Mouse (Mus musculus) stomach, postnatal 0 days (tissue): ENCODE data around the gene Grid1. TPM values are rescaled to one million over a fixed set of nuclear protein-coding genes. Genes with fewer than 3 reads are reported as not detected.

Source experiments
- ATAC-seq: fragments of 200-750 bp; cut with Nextera tagmentation; 2 replicates; pipeline ENCODE4 v1.8.0; 2017; ENCODE audit not compliant: low FRiP score, low TSS enrichment
- DNase-seq: peaks from one replicate; pipeline ENCODE4 v3.0.0-alpha.2; 2016; ENCODE audit warnings: low spot score
- H3K27ac ChIP-seq: fragments of 300-500 bp; sonication (generic); replicated peaks from 2 replicates; pipeline ENCODE4 v1.5.1; 2014; ENCODE audit warnings: mild to moderate bottlenecking, control low read depth
- H3K27me3 ChIP-seq: fragments of 300-500 bp; sonication (generic); 2 replicates; pipeline ENCODE4 v1.6.1; 2014; ENCODE audit warnings: low read length; ENCODE audit not compliant: control insufficient read depth, insufficient read depth
- H3K36me3 ChIP-seq: fragments of 300-500 bp; sonication (generic); 2 replicates; pipeline ENCODE4 v1.6.1; 2014; ENCODE audit warnings: low read length, mixed read lengths; ENCODE audit not compliant: control insufficient read depth, insufficient read depth
- H3K4me1 ChIP-seq: fragments of 300-500 bp; sonication (generic); replicated peaks from 2 replicates; pipeline ENCODE4 v1.6.1; 2014; ENCODE audit warnings: antibody characterized with exemption; ENCODE audit not compliant: control insufficient read depth, insufficient read depth
- H3K4me2 ChIP-seq: fragments of 300-500 bp; sonication (generic); replicated peaks from 2 replicates; pipeline ENCODE4 v1.6.1; 2014; ENCODE audit warnings: low read depth, mild to moderate bottlenecking, control low read depth, moderate library complexity
- H3K4me3 ChIP-seq: fragments of 300-500 bp; sonication (generic); 2 replicates; pipeline ENCODE4 v1.5.1; 2014; ENCODE audit warnings: low read depth, low read length, control low read depth
- H3K9ac ChIP-seq: fragments of 300-500 bp; sonication (generic); 2 replicates; pipeline ENCODE4 v1.6.1; 2014; ENCODE audit warnings: mild to moderate bottlenecking, low read length, control low read depth, mixed read lengths
- H3K9me3 ChIP-seq: fragments of 300-500 bp; sonication (generic); 2 replicates; pipeline ENCODE4 v1.6.1; 2016; ENCODE audit warnings: low read length; ENCODE audit not compliant: control insufficient read depth
- CTCF ChIP-seq: IDR thresholded peaks from 2 replicates; pipeline ENCODE4 v1.5.1; 2016; ENCODE audit warnings: antibody characterized with exemption, low read depth, mild to moderate bottlenecking, moderate library complexity
- EP300 ChIP-seq: optimal IDR thresholded peaks from 2 replicates; pipeline ENCODE3; 2016; ENCODE audit warnings: antibody characterized with exemption
- WGBS: fragments of 180-500 bp; shearing (Covaris S2); extraction: QIAGEN DNeasy Blood & Tissue Kit; methylation state at CpG from one replicate; pipeline ENCODE4 v1.1.7; 2014; 5-methylcytosine and 5-hydroxymethylcytosine counted together
- polyA plus RNA-seq: library from polyadenylated mRNA; unstranded; fragments of >200 nt; fragmentation: Nextera tagmentation; extraction: Ambion mirVana; gene quantifications from 2 replicates; pipeline ENCODE4 v1.2.1, GENCODE M21; 2015

Grid1 gene
- polyA plus RNA-seq, 1 experiment from 2014 or later, result 0.34 TPM

DNA sequence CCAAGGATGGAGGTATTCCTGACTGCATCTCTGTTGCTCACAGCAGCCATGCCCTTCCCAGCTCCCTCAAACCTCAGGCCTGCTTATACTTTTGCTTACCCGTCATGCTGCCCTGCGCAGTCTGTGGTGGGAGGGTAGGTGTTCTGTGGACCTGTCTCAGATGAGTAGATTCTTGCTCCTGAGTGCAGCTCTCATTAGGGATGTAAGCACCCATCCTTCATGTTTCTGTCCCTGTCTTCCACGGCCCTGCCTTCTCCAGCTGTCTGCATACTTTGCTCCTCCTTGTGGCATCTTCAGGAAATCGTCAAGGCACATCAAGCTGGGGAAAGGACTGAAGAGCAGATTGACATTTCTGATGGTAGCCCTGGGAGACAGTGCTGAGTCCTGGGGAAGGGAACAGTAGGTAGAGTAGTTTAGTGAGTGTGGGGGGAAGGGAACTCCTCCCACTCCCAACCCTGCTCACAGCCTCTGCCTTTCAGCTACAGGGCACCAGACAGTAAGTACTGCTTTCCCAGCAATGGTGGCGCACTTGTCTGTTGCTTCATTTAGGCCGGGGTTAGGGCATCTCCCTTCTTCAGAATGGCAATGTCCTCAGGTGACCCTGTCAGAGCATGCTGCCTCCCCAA lies 273.8 kb downstream of the Grid1 start:
- Histone ChIP-seq H3K9ac (no peak overlapping the region), H3K4me3 (no peak overlapping the region), H3K27me3 (no peaks in the 10 kb centered on the region), H3K27ac (no peak overlapping the region), H3K36me3 (no peaks in the 10 kb centered on the region), H3K4me2 (no peak overlapping the region), H3K4me1 (no peaks in the 10 kb centered on the region), H3K9me3 (no peaks in the 10 kb centered on the region)
- 75% methylated on average over 6 of the region's 6 CpGs for WGBS
- ATAC-seq (no peak), DNase-seq (no peak)
- no peak for TF ChIP-seq EP300
- no peak for TF ChIP-seq CTCF

GRCm38 (mm10) chr14:35095506-35096059 lies 275.7 kb downstream of the Grid1 start:
- WGBS, result 30% methylated on average over 9 of the region's 9 CpGs
- TF ChIP-seq EP300 (no peak), CTCF (no peak)
- H3K36me3 ChIP-seq, result no peaks in the 10 kb centered on the region
- no peak overlapping the region for H3K9ac ChIP-seq
- ATAC-seq (no peak), DNase-seq (no peak)
- no peaks in the 10 kb centered on the region for H3K4me1 ChIP-seq
- H3K4me2 ChIP-seq, result no peak overlapping the region
- no peaks in the 10 kb centered on the region for H3K27me3 ChIP-seq
- no peak overlapping the region for H3K27ac ChIP-seq
- H3K4me3 ChIP-seq, result no peak overlapping the region
- no peaks in the 10 kb centered on the region for H3K9me3 ChIP-seq

GRCm38 (mm10) chr14:35096085-35096484 lies 276.2 kb downstream of the Grid1 start:
- H3K36me3 ChIP-seq, result no peaks in the 10 kb centered on the region
- H3K9ac ChIP-seq, result no peak overlapping the region
- no peak overlapping the region for H3K4me3 ChIP-seq
- no peak overlapping the region for H3K27ac ChIP-seq
- DNase-seq, result no peak
- H3K9me3 ChIP-seq, result no peaks in the 10 kb centered on the region
- H3K4me2 ChIP-seq, result no peak overlapping the region
- WGBS, result 20% methylated on average over 4 of the region's 4 CpGs
- H3K27me3 ChIP-seq, result no peaks in the 10 kb centered on the region
- ATAC-seq, result no peak
- TF ChIP-seq EP300, result no peak
- TF ChIP-seq CTCF, result no peak
- H3K4me1 ChIP-seq, result no peaks in the 10 kb centered on the region

GRCm38 (mm10) chr14:35097166-35097565 lies 277.3 kb downstream of the Grid1 start:
- Histone ChIP-seq H3K27me3 (no peaks in the 10 kb centered on the region), H3K9ac (no peak overlapping the region), H3K9me3 (no peaks in the 10 kb centered on the region), H3K4me3 (no peak overlapping the region), H3K4me2 (no peak overlapping the region), H3K36me3 (no peaks in the 10 kb centered on the region), H3K4me1 (no peaks in the 10 kb centered on the region), H3K27ac (no peak overlapping the region)
- DNase-seq, result no peak
- WGBS, result 85% methylated on average over 5 of the region's 5 CpGs
- ATAC-seq, result no peak
- TF ChIP-seq EP300, result no peak
- no peak for TF ChIP-seq CTCF

- Histone ChIP-seq H3K4me3 (no peak overlapping the region), H3K27ac (no peak overlapping the region), H3K4me2 (no peak overlapping the region), H3K9me3 (no peaks in the 10 kb centered on the region), H3K27me3 (no peaks in the 10 kb centered on the region), H3K9ac (no peak overlapping the region), H3K4me1 (no peaks in the 10 kb centered on the region), H3K36me3 (no peaks in the 10 kb centered on the region)
- WGBS, result 90% methylated on average over 5 of the region's 5 CpGs
- TF ChIP-seq CTCF (no peak), EP300 (no peak)
- DNase-seq (no peak), ATAC-seq (no peak)
Observed at GRCm38 (mm10) chr14:35103639-35104210, 283.8 kb downstream of the Grid1 start.

GRCm38 (mm10) chr14:35107596-35107995 lies 287.7 kb downstream of the Grid1 start:
- Histone ChIP-seq H3K4me1 (no peaks in the 10 kb centered on the region), H3K4me3 (no peak overlapping the region), H3K9ac (no peak overlapping the region), H3K27ac (no peak overlapping the region), H3K4me2 (no peak overlapping the region), H3K36me3 (no peaks in the 10 kb centered on the region), H3K27me3 (no peaks in the 10 kb centered on the region), H3K9me3 (no peaks in the 10 kb centered on the region)
- TF ChIP-seq EP300, result no peak
- no peak for TF ChIP-seq CTCF
- no peak for ATAC-seq
- no peak for DNase-seq
- 78% methylated on average over 3 of the region's 3 CpGs for WGBS
